Mouse (Mus musculus): ENCODE measurements around the gene Atp6v1e1.
"Not testable (repeated sequence)": the region's sequence is repeated elsewhere in the genome, so short reads cannot be mapped to it uniquely, and the experiment has no call there.

Atp6v1e1 gene

DNA sequence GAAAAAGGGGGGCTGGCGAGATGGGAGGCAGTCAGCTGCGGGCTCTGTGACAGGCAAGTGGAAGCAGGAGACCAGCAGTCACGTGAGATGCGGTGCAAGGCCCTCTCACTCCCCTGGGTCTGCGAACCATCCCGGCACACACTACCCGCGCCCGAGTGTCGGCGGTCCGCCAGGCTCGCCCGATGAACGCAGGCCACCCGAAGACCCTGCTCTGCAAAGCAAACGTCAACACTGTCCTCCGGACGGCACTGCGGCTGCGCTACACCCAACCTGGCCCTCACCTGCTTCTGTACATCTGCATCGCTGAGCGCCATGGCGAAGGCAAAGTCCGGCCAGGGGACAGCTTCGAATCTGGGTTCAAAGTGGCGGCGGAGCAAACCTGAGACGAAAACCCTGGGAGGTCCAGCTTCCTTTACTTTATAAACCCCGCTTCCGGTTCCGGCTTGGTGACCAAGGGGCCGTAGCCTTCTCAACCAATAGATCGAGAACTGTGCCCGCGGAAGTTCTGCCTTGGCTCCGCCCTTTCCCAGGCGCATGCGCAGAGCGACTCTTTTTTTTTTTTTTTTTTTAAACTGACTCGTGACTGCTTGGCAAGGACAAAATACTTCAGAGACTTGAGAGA lies at the start of gene Atp6v1e1:
TSS of gene Atp6v1e1 (minus strand) at position 487 of the 622 bp plus-strand sequence.
- peak; percentile 87 for DNase-seq (ENCODE audit: low spot score)

DNA sequence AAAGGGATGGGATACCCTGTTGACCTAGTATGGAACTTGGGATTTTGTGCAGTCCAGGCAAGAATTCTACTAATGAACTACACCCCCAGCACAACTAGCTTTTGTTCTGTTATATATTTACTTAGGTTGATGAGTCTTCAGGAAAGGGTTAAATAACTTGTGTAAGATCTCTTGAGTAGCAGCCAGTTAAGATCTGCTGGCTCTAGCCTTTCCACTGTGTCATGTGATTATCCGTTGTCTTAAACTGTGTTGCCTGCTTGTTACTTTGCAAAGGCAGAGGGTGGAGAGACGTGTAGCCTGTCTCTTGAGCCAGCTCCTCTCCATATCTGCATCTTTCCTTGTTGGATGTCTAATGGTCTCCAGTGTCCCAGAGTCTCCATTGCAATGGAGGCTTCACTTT lies 48.7 kb upstream of the Atp6v1e1 start:
- no peak for DNase-seq (ENCODE audit: low spot score)

DNA sequence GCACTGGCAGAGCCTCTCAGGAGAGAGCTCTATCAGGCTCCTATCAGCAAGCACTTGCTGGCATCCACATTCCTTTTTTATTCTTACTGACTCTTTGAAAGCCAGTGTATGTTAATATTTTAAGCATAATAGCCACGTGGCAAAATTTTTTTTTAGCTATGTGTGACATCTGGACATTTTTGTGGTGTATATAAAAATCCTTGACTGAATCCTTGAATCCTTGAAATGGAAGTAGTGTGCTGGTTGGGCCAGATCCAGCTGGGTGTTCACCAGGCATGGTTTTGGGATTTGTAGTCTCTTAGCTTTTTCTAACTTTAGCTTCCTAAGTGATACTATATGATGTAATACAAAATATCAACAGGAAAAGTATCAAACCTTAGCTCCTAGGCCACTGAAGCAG lies 46.2 kb upstream of the Atp6v1e1 start:
- no peak for DNase-seq (ENCODE audit: low spot score)

DNA sequence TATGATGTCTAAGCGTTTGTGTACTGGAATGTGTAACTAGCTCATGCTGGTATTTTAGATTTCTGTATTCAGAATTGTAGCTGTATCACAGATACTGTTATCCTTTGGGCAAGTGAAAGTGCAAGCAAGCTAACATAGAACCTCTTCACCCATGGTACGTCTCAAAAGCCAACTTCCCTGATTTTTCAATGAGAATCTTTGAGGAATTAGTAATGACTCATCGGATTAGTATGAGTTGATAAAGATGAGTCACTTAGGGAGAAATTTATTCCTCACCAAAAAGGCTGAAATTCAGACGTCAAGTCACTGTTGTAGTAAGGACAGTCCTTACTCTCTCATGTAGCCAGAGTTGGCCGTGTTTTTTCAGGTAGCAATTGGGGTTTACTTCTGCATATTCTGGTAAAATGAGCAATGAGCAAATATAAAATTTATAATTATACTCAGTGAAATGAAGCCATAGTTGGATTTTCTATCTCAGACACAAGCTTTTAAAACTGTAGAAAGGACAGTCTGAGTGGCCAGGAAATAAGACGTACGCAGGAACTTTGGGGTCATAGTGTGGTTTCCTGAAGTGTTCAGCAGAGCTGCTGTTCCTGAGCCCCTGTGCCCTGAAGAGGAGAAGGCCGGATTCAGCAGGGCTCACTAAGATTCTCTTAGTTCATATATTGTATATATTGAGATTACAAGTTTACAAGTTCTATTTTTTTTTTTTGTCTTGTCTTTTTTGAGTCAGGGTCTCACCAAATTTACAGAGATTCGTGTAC lies 43.6 kb upstream of the Atp6v1e1 start:
- DNase-seq (ENCODE audit: low spot score), result no peak

DNA sequence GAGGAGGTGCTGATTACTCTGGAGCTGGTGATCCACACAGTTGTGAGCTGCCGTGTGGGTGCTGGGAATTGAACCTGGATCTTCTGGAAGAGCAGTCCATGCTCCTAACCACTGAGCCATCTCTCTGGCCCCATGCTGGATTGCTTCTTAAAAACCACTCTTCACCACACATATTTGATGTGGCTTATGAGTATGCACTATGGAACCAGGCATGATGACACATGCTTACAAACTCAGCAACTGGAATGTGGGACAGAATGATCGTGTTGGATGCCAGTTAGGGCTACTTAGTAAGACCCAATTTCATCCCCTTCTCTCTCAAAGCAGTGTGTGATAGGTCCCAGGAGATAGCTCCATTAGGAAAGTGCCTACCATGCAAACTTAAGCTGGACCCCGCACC lies 37.5 kb upstream of the Atp6v1e1 start:
- no peak for DNase-seq (ENCODE audit: low spot score)

DNA sequence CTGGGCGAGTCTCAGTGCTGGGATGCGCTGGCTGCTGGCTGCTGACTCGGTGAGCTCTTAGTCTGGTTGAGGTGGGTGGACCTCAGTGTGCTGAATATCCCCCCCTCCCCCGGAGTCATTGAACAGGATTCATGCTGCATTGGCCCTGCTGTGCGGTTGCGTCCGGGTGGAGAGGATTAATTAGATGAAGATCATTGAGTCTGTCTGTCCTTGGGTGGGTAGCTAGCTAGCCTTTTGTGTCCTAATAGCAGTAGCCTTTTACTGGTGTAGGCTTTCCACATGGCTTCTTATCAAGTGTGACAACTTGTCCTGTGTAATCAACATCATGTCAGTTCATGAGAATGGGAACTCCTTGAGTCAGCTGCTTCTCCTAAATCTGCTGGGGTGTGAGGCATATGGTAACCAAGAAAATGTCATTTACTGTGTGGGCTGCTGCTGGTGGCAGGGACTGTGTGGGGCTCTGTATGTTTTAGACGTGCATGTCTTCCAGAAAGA lies 35.7 kb upstream of the Atp6v1e1 start:
- peak; percentile 41 for DNase-seq (ENCODE audit: low spot score)

DNA sequence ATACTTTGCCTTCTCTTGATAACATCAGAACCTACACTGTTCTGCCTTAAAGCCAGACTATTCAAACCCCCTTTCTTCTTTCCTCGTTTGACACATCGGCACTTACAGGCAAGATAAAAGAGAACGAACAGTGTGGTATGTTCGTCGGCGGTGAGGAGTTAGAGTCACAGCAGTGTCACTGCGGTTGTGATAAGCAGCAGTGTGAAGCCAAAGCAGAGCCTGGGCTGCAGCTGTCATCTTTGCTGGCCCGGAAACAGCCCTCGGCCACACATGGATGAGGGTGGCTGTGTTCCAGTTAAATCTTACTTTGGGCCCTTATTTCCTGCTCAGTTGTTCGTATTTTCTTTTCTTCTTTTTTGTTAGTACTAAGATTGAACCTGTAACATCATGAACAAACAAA lies 31.8 kb upstream of the Atp6v1e1 start:
- no peak for DNase-seq (ENCODE audit: low spot score)

DNA sequence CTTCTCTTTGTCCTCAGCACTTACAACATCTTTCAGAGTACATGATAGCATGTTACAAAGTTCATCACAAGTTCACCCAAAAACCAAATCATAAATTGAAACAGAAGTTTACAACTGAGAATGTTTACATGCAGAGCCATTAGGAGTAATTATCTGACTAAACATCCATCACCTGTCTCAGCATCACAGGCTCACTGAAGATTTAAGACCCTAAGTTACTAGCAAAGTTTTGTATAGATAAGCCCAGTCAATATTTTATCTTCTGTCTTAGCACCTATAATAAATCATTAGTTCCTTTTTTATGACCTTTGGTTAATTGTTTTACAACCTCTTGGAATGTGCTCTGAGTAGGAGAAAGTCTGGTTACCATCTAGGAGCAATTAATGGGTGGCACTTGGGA lies 28.1 kb upstream of the Atp6v1e1 start:
- not testable (repeated sequence) for DNase-seq (ENCODE audit: low spot score)

DNA sequence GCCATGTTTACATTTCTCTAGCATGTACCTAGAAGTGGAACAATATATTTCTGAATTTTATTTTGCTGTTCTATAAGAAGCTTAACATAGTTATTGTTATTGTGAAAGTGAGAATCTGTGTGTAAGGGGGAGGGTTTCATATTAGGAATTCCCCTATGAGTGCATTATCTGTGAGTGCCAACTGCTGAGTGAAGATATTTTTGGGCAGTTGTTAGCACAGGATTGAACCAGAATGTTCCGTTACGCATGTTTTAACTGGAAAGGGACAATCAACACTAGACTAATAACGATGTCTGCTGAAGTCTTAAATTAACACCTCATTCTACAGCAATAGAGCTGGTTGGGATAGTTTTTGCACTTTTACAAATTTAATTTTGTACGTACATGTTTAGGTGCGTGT lies 19.2 kb upstream of the Atp6v1e1 start:
- no peak for DNase-seq (ENCODE audit: low spot score)

DNA sequence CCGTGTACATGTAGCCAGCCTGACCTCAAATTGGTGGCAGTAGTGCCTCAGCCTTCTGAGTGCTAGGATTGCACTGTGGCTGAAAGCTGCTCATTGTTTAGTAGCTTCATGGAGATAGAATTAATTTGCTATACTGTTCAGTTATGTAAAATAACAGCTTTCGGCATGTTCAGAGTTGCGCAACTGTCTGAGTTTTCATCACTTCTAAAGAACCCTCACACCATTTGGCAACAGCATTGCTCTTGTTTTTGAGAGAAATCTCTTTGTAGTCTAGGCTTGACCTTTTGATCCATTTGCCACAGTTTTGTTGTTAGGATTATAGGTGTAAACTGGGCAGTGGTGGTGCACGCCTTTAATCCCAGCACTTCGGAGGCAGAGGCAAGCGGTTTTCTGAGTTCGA lies 17.7 kb upstream of the Atp6v1e1 start:
- no peak for DNase-seq (ENCODE audit: low spot score)

DNA sequence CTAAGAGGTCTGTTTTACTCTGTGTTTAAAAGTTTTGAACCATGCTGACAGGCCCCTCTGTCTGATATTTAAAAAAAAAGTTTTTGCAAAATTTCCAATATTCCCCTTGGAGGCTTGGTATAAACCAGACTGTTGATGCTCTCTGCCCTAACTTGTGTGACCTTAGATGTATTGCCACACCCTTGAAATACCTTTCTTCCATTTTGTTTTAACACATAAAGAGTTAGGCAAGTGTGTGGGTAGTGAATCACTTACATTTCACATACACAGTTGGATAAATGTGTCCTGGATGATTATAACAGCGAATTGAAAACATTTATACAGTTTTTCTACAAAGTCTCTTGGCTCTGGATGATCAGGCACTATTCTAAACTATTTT lies 14.5 kb upstream of the Atp6v1e1 start:
- DNase-seq (ENCODE audit: low spot score), result no peak

DNA sequence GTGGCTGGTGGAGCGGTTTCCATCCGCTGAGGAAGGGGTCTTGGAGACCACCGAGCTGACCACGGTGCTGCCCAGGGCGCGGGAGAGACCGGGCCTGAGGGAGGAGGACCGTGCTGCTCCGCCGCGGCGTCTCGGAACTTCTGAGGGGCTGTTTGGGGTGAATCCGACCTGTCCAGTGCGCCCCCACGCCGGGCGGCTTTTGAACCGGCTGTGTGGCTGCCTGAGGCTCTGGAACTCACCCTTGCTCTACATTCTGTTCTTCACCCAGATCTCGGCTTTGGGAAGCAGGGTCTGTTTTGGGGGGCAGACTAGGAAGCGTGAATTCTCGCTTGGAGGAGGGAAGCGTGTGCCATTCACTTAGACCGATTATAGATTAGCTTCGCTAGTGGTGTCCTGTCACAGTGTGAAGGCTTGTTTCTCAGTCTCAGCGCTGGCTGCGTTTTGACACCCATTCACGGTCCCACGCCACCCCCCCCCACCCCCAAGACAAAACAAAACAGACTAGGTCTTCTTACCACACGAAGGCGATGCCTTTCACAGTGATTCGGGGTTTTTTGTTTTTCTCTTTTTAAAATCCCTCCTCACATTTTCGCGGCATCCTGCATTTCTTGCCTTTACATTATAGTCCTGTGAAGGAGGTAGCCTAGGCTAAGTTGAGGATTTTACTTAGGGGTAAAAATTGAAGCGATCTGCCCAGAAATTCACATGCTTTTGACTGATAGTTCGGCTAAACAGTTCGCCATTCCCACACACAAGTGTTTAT lies 14.0 kb upstream of the Atp6v1e1 start:
- no peak for DNase-seq (ENCODE audit: low spot score)

DNA sequence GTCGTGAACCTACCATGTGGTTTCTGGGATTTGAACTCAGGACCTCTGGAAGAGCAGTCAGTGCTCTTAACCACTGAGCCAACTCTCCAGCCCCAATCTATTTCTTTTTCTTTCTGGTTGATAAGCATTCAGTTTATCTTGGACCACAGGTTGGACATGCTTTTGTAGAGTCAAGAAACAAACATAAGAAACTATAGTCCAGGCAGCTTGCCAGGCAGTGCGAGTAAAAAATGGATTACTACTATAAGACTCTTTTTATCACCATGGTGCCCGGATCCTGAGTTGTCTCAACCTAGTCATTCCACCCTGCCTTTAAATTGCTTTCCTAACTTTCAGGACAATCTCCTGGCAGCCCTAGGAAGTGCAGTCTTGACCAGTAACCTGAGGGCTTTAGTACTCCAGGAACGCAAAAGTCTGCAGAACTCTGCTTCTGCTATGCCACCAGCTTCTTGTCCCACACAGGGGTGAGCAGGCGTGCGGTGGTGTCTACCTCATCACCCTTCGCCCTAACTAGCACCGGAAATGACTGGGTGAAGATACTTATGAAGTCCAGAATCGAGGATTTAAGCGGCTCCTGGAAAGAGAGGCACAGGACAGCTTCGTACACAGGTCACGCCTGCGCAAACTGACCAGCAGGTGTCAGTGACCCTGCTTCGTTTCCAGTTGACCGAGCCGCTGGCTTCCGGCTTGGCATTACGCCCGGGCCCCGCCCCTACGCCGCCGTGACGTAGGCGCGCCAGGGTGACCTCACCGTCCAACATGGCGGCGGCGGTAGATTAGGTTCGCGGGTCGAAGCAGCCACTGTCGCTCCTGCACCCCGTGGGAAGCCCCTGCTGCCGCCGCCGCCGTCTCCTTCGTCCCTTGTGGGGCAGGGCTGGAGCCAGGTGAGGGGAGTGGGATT lies 13.1 kb upstream of the Atp6v1e1 start, which contains the start of gene Bcl2l13:
TSS of gene Bcl2l13 (plus strand) at position 739 of the 901 bp plus-strand sequence.
- DNase-seq (ENCODE audit: low spot score), result peak; percentile 85

DNA sequence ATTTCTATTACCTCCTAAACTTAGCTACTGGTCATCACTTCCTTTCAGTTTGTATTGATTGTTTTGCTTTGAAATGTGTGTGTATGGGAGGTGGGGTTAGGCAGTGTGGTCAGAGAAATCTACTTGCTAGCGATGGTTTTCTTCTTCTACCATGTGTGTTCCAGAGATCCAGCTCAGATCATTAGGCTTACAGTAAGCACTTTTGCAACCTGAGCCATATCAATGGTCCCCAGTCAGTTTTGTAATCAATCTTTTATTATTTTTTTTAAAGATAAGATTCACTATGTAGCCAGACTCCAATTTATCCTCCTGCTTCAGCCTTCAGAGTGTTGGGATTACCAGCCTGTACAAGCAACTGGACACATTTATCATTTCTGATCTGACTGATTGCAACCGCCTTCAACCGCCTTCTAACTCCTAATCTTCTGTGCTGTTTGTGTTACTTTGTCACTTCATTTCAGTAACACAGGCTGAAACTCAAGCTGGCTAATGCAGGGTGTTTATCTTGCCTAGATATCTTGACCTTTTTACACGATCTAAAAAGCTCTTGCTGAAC lies 12.3 kb upstream of the Atp6v1e1 start:
- DNase-seq (ENCODE audit: low spot score), result no peak

DNA sequence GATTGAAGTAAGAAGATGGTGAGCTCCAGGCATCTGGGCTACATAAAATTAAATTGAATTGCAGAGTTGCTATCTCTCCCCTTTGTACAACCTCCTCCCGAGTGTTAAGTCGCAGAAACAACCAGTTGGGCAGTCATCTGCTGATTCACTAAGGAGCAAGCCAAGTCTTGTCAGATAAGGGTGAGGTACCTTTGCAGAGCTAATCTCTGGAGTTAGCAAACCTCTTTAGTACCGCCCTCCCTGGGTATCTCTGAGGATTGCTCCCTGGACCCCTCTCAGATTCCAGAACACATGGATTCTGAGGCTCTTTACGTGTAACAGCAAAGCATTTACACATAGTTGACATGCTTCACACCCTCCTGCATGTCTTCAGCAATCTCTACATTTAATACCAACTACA lies 9.5 kb upstream of the Atp6v1e1 start:
- no peak for DNase-seq (ENCODE audit: low spot score)

DNA sequence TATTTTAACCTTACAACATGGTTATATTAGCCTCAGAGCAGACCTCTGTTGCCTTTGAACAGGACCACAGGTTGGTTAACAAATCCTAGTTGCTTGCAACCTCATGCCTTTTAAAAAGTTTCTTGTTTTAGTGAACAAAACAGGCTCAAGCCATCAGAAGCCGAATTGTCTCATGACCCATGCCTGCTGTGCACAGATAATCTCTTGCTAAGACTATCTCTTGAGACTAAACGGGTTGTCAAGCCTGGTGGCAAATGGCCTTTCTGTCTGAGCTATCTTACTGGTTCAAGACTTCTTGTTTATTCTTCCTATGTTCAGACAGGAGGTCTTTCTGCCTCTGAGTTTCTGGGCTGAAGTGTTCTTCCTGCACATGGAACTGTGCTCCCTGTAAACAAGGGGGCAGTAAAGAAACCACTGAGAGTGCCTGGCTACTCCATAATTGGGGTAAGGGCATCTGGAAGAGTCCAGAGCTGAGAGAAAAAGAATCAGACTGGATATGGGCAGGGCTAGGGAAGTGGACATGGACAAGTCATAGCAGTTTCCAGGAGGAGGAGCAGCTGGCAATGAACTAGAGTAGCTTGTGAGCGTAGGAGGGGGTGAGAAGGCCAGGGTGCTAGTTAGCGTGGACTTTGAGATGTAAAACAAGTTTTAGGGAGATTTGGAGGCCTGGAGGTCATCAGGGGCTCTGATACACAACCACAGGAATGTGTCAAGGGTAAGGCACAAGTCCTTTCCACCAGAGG lies 8.4 kb upstream of the Atp6v1e1 start:
- DNase-seq (ENCODE audit: low spot score), result no peak

DNA sequence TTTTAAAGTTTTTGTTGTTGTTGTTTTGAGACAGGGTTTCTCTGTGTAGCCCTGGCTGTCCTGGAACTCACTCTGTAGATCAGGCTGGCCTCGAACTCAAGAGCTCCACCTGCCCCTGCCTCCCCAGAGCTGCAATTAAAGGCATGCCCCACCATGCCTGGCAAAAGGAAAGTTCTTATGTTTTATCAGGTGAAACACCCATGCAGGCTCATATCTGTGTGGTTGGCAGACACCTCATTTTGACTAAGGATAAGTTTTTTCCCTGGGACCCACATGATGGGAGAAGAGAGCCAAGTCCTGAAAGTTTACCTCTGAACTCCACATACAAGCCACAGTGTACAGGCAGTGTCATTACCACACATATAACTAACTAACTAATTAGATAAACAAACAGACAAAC lies 7.5 kb upstream of the Atp6v1e1 start:
- DNase-seq (ENCODE audit: low spot score), result no peak

DNA sequence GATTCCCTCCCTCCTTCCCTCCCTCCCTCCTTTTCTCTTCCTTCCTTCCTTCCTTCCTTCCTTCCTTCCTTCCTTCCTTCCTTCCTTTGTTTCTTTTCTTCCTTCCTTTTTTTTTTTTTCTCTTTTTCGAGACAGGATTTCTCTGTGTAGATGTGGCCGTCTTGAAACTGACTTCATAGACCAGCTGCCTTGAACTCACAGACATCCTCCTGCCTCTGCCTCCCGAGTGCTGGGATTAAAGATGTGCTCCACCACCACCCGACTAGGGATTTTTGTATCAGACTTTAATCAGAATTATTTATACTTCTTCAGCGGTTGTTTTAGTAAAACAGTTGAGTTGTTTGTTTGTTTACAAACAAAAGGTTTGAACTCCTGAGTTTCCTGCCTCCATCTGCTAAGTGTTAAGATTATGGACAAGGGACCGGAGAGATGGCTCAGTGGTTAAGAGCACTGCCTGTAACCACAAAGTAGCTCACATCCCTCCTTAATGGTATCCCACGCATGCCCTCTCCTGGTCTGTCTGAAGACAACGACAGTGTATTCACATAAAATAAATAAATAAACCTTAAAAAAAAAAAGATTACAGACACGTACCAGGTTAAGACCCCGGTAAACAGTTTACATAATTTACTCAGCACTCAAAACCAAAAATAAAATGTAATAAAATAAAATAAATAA lies 483 bp upstream of the Atp6v1e1 start:
- DNase-seq (ENCODE audit: low spot score), result no peak

DNA sequence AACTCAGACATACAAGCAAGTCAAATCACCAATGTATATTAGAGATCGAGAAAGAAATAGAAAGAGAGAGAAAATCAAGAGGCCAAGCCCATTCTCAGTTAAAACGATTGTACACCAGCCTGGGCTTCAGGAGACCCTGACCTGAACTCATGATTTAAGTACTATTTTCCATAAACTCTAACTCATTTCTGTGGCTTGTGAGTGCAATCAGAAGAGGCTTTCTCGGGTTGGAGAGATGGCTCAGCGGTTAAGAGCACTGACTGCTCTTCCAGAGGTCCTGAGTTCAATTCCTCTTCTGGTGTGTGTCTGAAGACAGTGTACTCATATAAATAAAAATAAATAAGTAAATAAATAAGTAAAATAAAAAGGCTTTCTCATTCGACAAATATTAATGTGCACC lies 878 bp downstream of the Atp6v1e1 start:
- DNase-seq (ENCODE audit: low spot score), result no peak

DNA sequence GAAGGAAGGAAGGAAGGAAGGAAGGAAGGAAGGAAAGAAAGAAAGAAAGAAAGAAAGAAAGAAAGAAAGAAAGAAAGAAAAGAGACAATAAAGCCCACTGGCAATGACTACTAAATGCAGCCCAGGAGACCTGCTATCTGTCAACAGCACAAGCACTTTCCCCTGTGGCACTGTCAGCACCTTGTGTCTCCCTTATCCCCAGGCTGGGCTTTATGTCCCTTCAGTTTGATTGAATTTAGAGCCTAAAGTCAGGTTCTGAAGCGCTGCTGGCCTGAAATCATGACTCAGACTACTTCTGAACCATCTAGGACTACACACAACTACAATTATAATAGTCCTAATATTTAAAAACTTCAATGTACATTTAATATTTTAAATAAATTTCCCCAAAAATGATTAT lies 1.7 kb downstream of the Atp6v1e1 start:
- DNase-seq (ENCODE audit: low spot score), result no peak
